ENCODE assay signal across 8 mouse cellular contexts in the genomic region with DNA sequence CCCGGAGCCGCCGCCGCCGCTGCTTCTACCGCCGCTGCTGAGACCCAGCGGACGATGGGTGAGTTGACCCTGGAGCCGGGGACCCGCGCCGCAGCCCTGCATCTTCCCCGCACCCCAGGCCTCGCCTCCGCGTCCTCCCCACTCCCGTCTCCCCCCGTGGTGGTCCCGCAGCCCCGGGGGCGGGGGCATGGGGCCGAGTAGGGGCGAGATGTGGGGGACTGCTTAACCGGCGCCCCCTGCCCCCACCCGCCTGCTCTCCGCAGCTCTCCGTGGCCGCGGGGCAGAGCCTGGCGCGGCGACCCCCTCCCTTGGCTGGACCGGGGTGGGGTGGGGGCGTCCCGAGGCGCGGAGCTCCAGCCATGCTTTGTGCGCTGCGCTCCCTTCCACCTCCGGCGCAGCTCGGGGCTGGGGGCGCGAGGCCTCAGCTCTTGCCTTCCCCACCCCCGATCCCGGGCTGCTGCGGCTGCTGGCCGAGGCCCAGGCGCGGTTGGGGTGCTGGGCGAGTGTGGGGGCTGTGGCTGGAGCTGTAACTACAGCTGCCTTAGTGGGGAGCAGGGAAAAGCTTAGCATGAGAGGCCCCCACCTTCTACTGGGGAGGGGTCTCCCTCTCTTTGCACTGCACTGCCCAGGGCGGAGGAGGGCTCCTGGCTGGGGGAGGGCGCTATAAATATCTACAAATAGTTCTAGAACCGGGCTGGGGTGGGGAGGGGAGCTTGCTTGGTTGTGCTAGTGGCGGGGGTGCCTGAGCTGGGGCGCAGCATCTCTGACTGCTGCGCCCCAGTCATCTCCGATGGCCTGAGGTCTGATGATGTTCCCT. TPM values are rescaled to one million over a fixed set of nuclear protein-coding genes. Genes with fewer than 3 reads are reported as not detected.
A peak's percentile ranks its signal among the peaks of the same experiment; 100 is the strongest.
DNase-seq lines count a peak whose midpoint lies in the region; ATAC-seq lines count a peak whose summit lies in the region.

No protein-coding gene starts in this region.

- peak overlapping the region; percentile 64 for H3K4me2 ChIP-seq in neural tube, embryonic 15.5 days

- H3K4me1 ChIP-seq in neural tube, embryonic 15.5 days: peaks cover 52% of the 10 kb centered on the region

- H3K27me3 ChIP-seq in neural tube, embryonic 15.5 days (replicated peaks): no peaks in the 10 kb centered on the region

- intact Hi-C loops in left cerebral cortex, postnatal 36 days (cut with DNase I): loop anchor here (5.0 kb wide), 2 partner anchors 37 to 53 kb away; no protein-coding TSS in a partner anchor

- H3K36me3 ChIP-seq in neural tube, embryonic 15.5 days: no peaks in the 10 kb centered on the region

- peak overlapping the region; percentile 95 for H3K27ac ChIP-seq in neural tube, embryonic 15.5 days (replicated peaks)

- peak; percentile 39 for ATAC-seq in neural tube, embryonic 15.5 days (ENCODE audit: low FRiP score)
- no peak for ATAC-seq in granulocyte monocyte progenitor cell, adult 5-6 weeks (replicated peaks; ENCODE audit: poor library complexity, severe bottlenecking)

- H3K4me3 ChIP-seq in neural tube, embryonic 15.5 days (replicated peaks): peak overlapping the region; percentile 94

- DNase-seq in adrenal gland, postnatal 14 days: peak; percentile 36
- no peak for DNase-seq in adrenal gland, postnatal 25 days
- peak; percentile 20 for DNase-seq in ovary, postnatal 36 days (ENCODE audit: low spot score)
- DNase-seq in ovary, adult 18-20 months (ENCODE audit: low spot score): no peak
- peak; percentile 11 for DNase-seq in forelimb bud, embryonic 11.5 days (ENCODE audit: low read depth, low spot score)
- peak; percentile 66 to 78 for DNase-seq in left cerebral cortex, postnatal 36 days (ENCODE audit: low spot score in 2 of 2)

- H3K9me3 ChIP-seq in neural tube, embryonic 15.5 days (replicated peaks): no peaks in the 10 kb centered on the region

- peak overlapping the region; percentile 94 for H3K9ac ChIP-seq in neural tube, embryonic 15.5 days (replicated peaks)

- 0% methylated on average over 50 of the region's 60 CpGs for WGBS in neural tube, embryonic 15.5 days

RNA-seq across cellular contexts. Expression of a gene that starts 0.5 kb away (rescaled TPM):
- total RNA-seq in adrenal gland, postnatal 14 days (2021): 6.6 and 7.6 TPM in 2 replicates
- total RNA-seq in adrenal gland, postnatal 25 days (2021): 5.9 and 7.4 TPM in 2 replicates
- 100 to 1,000 TPM; 119 to 126 TPM for total RNA-seq in left cerebral cortex, postnatal 36 days (2021)
- 15.8 and 17.5 TPM in 2 replicates for polyA plus RNA-seq in neural tube, embryonic 15.5 days (2015; fragmentation: Nextera tagmentation; extraction: Ambion mirVana)
- not detected in 2 replicates for total RNA-seq in granulocyte monocyte progenitor cell, adult 5-6 weeks (2014; fragmentation: Nextera tagmentation)
- not detected in 2 replicates for total RNA-seq in granulocyte monocyte progenitor cell, adult 5-6 weeks (2017)

RNA-seq across cellular contexts. Expression of a gene that starts 41.1 kb away (rescaled TPM):
- total RNA-seq in adrenal gland, postnatal 14 days (2021): 14.6 and 23.0 TPM in 2 replicates
- total RNA-seq in adrenal gland, postnatal 25 days (2021): 20.5 and 26.7 TPM in 2 replicates
- total RNA-seq in left cerebral cortex, postnatal 36 days (2021): 10 to 100 TPM; 23.1 to 30.4 TPM
- polyA plus RNA-seq in neural tube, embryonic 15.5 days (2015; fragmentation: Nextera tagmentation; extraction: Ambion mirVana): 35.9 and 37.4 TPM in 2 replicates
- 15.0 and 22.3 TPM in 2 replicates for total RNA-seq in granulocyte monocyte progenitor cell, adult 5-6 weeks (2014; fragmentation: Nextera tagmentation)
- total RNA-seq in granulocyte monocyte progenitor cell, adult 5-6 weeks (2017): 13.0 and 21.3 TPM in 2 replicates

RNA-seq across cellular contexts. Expression of a gene that starts 59.8 kb away (rescaled TPM):
- 42.3 and 48.6 TPM in 2 replicates for total RNA-seq in adrenal gland, postnatal 14 days (2021)
- 40.2 and 50.5 TPM in 2 replicates for total RNA-seq in adrenal gland, postnatal 25 days (2021)
- total RNA-seq in left cerebral cortex, postnatal 36 days (2021): 10 to 100 TPM; 32.4 to 33.7 TPM
- polyA plus RNA-seq in neural tube, embryonic 15.5 days (2015; fragmentation: Nextera tagmentation; extraction: Ambion mirVana): 33.3 and 34.5 TPM in 2 replicates
- total RNA-seq in granulocyte monocyte progenitor cell, adult 5-6 weeks (2014; fragmentation: Nextera tagmentation): 20.3 and 31.4 TPM in 2 replicates
- total RNA-seq in granulocyte monocyte progenitor cell, adult 5-6 weeks (2017): 19.2 and 20.8 TPM in 2 replicates

Comparison
In these comparisons a context has a peak if more than half of its experiments do, and no peak if none do; other contexts are left out.
1. DNase-seq: peak in adrenal gland, postnatal 14 days (single experiment), ovary, postnatal 36 days (single experiment), forelimb bud, embryonic 11.5 days (single experiment) and left cerebral cortex, postnatal 36 days (2 of 2); none in adrenal gland, postnatal 25 days (single experiment) and ovary, adult 18-20 months (single experiment).
2. RNA of a gene that starts 0.5 kb away (total RNA-seq): 119 to 126 TPM in left cerebral cortex, postnatal 36 days; 5.9 to 7.4 TPM in adrenal gland, postnatal 25 days, 6.6 to 7.6 TPM in adrenal gland, postnatal 14 days and not detected in granulocyte monocyte progenitor cell, adult 5-6 weeks; every median in the first group is over 10 times any median in the second.